Mouse (Mus musculus): Measurements from ENCODE around the gene Bcl10.

GRCm38 (mm10) chr3:145951287-145952165 lies 28.9 kb downstream of the Bcl10 start:
- TF ChIP-seq CTCF (IDR thresholded peaks at IDR 0.05; ENCODE audit: control insufficient read depth, insufficient read depth, low read length) (no peak), POLR2A (IDR thresholded peaks at IDR 0.05; ENCODE audit: borderline replicate concordance, control insufficient read depth, low read depth, low read length) (no peak)
